Mouse (Mus musculus): Measurements from ENCODE around the gene Zfp14. TPM values are rescaled to one million over a fixed set of nuclear protein-coding genes. Genes with fewer than 3 reads are reported as not detected.

The Zfp14 gene
- polyA plus RNA-seq, 1 experiment from 2014 or later: 13.7 TPM

DNA sequence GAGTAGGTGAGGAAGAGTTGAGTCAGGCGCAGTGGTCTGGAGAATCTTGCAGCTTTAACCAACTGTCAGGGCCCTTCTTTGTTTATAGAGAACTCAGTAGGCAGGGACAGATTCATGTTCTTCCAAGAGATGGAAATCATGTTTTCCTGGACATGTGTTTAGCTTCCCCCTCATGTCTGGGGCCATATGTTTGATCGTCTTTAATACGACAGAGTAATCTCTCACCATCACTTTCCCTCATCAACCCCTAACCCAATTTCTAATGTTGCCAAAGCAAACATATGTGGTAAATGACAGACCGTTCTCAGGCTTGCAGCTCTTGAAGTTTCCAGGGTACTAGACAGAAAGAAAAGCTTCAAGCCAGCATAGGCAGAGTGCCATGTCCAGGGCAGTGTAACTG is 3.1 kb downstream of the Zfp14 start:
- no peak overlapping the region for H3K27ac ChIP-seq (ENCODE audit: low read depth, low read length)
- peaks cover 4% of the 10 kb centered on the region for H3K4me1 ChIP-seq (ENCODE audit: control insufficient read depth, insufficient read depth, low read length)
- no peak overlapping the region for H3K9ac ChIP-seq (replicated peaks; ENCODE audit: low read depth, low read length)
- no peaks in the 10 kb centered on the region for H3K27me3 ChIP-seq (ENCODE audit: control insufficient read depth, insufficient read depth, low read length)
- peaks cover 3% of the 10 kb centered on the region; the same call in 1 of the 2 replicates for H3K36me3 ChIP-seq (ENCODE audit: control insufficient read depth, insufficient read depth, low read length)
- H3K4me3 ChIP-seq (ENCODE audit: low read depth, low read length): no peak overlapping the region
- no peak overlapping the region for H3K4me2 ChIP-seq (ENCODE audit: low read depth, low read length)
- no peak for ATAC-seq (ENCODE audit: low read depth)
- WGBS: 94% methylated on average over 4 of the region's 4 CpGs
- H3K9me3 ChIP-seq (ENCODE audit: control insufficient read depth, low read length): no peaks in the 10 kb centered on the region

DNA sequence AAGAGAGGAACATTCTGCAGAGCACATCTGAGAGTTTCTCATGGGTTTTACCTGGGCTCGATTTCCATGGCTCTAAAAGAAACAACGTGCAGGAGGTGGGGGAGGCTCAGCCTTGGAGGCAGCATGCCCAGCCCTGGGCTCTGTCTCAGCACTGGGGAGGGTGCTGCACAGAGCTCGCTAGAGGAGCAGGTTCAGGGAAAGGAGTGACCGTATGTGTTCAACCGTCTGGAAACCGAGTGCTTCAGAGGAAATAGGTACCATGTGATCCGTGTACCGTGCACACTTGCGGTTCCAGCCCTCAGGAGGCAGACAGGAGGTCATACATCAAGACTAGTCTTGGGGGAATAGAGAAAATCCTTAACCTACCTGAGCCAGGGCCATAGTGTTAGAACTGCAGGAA is 6.8 kb downstream of the Zfp14 start:
- Histone ChIP-seq H3K27me3 (ENCODE audit: control insufficient read depth, insufficient read depth, low read length) (no peaks in the 10 kb centered on the region), H3K4me1 (ENCODE audit: control insufficient read depth, insufficient read depth, low read length) (no peaks in the 10 kb centered on the region), H3K4me3 (ENCODE audit: low read depth, low read length) (no peak overlapping the region), H3K36me3 (ENCODE audit: control insufficient read depth, insufficient read depth, low read length) (peaks cover 5% of the 10 kb centered on the region; the same call in 1 of the 2 replicates), H3K27ac (ENCODE audit: low read depth, low read length) (no peak overlapping the region), H3K9ac (replicated peaks; ENCODE audit: low read depth, low read length) (no peak overlapping the region), H3K4me2 (ENCODE audit: low read depth, low read length) (no peak overlapping the region), H3K9me3 (ENCODE audit: control insufficient read depth, low read length) (no peaks in the 10 kb centered on the region)
- 64% methylated on average over 9 of the region's 9 CpGs for WGBS
- ATAC-seq (ENCODE audit: low read depth): no peak

DNA sequence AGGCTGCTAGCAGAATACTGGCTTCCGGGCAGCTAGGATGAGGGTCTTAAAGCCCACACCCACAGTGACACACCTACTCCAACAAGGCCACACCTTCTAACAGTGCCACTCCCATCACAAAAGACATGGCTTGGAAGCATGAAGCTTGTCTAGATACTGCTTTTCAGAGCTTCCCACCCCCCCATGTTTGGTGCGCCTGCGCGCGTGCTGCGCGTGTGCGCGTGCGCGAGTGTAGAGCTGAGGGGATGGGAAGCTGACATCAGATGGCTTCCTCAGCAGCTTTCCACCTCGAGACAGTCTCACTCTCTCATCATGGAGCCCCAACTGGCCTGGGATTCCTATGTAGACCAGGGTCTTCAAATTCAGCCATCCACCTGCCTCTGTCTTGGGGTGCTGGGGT is 16.8 kb downstream of the Zfp14 start:
- Histone ChIP-seq H3K9ac (replicated peaks; ENCODE audit: low read depth, low read length) (no peak overlapping the region), H3K9me3 (ENCODE audit: control insufficient read depth, low read length) (no peaks in the 10 kb centered on the region), H3K4me1 (ENCODE audit: control insufficient read depth, insufficient read depth, low read length) (no peaks in the 10 kb centered on the region), H3K27ac (ENCODE audit: low read depth, low read length) (no peak overlapping the region), H3K4me3 (ENCODE audit: low read depth, low read length) (no peak overlapping the region), H3K27me3 (ENCODE audit: control insufficient read depth, insufficient read depth, low read length) (no peaks in the 10 kb centered on the region), H3K4me2 (ENCODE audit: low read depth, low read length) (no peak overlapping the region), H3K36me3 (ENCODE audit: control insufficient read depth, insufficient read depth, low read length) (peaks cover 26% of the 10 kb centered on the region)
- WGBS: 94% methylated on average over 12 of the region's 12 CpGs
- no peak for ATAC-seq (ENCODE audit: low read depth)

DNA sequence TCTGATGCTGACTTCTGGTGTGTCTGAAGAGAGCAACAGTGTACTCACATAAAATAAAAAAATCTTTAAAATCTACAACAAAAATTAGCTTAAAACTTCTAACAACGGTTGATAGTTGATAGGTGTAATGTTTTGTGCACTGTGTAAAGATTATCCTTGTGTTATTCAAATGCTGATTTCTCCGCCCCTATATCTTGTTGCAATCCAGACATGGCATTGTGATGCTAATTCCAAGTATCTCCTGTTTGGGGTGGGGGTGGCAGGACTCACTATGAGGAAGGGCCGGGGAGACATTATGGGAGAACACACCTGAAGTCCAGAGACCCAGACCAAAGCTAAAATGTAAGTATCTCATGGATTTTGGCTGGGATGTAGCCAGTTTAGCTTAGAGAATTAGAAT is 19.8 kb downstream of the Zfp14 start:
- peaks cover 6% of the 10 kb centered on the region; the same call in 1 of the 2 replicates for H3K36me3 ChIP-seq (ENCODE audit: control insufficient read depth, insufficient read depth, low read length)
- no peaks in the 10 kb centered on the region for H3K4me1 ChIP-seq (ENCODE audit: control insufficient read depth, insufficient read depth, low read length)
- no peak overlapping the region for H3K9ac ChIP-seq (replicated peaks; ENCODE audit: low read depth, low read length)
- no peak overlapping the region for H3K4me2 ChIP-seq (ENCODE audit: low read depth, low read length)
- H3K9me3 ChIP-seq (ENCODE audit: control insufficient read depth, low read length): no peaks in the 10 kb centered on the region
- WGBS: 80% methylated on average over 3 of the region's 3 CpGs
- ATAC-seq (ENCODE audit: low read depth): no peak
- no peak overlapping the region for H3K27ac ChIP-seq (ENCODE audit: low read depth, low read length)
- no peaks in the 10 kb centered on the region for H3K27me3 ChIP-seq (ENCODE audit: control insufficient read depth, insufficient read depth, low read length)
- H3K4me3 ChIP-seq (ENCODE audit: low read depth, low read length): no peak overlapping the region

DNA sequence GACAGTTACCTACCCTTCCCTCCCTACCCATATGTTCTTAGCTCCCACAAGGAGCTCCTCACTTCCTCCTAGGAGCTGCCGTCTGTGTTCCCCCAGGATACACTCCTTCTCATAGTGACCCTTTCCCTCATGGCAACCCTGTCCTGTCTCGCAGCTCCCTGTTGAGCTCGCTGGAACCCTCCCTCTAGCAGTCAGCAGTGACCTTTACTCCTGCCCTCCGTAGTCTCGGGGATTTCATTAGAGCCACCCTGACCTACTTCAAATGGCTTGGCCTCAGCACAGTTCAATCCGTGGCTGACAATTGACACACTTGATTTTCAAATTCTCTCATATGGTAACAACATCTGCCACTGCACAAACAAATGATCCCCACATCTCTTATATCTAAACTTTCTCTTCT is 20.5 kb downstream of the Zfp14 start:
- Histone ChIP-seq H3K27me3 (ENCODE audit: control insufficient read depth, insufficient read depth, low read length) (no peaks in the 10 kb centered on the region), H3K9me3 (ENCODE audit: control insufficient read depth, low read length) (no peaks in the 10 kb centered on the region), H3K4me3 (ENCODE audit: low read depth, low read length) (no peak overlapping the region), H3K9ac (replicated peaks; ENCODE audit: low read depth, low read length) (no peak overlapping the region), H3K4me1 (ENCODE audit: control insufficient read depth, insufficient read depth, low read length) (no peaks in the 10 kb centered on the region), H3K27ac (ENCODE audit: low read depth, low read length) (no peak overlapping the region), H3K36me3 (ENCODE audit: control insufficient read depth, insufficient read depth, low read length) (peaks cover 5% of the 10 kb centered on the region; the same call in 1 of the 2 replicates), H3K4me2 (ENCODE audit: low read depth, low read length) (no peak overlapping the region)
- 44% methylated on average over 6 of the region's 6 CpGs for WGBS
- ATAC-seq (ENCODE audit: low read depth): no peak

DNA sequence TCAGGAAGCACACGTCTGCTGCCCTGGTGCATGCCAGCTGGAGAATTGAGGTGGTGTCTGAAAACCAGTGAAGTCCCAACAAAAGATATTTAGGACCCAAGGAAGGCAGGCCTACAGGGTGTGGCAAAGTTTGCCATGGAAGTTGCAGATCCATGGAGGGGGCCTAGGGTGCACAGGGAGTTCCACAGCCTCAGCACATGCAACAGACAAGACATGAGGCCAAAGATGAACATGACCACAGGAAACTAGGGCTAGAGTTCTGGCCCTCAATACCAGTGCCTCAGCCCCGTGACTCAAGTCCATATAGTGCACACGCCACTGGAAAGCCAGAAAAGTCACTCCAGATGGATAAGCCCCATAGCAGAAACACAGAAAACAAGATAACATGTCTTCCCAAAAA is 22.6 kb downstream of the Zfp14 start:
- WGBS: 92% methylated on average over 3 of the region's 3 CpGs
- H3K27me3 ChIP-seq (ENCODE audit: control insufficient read depth, insufficient read depth, low read length): no peaks in the 10 kb centered on the region
- H3K4me2 ChIP-seq (ENCODE audit: low read depth, low read length): no peak overlapping the region
- no peaks in the 10 kb centered on the region for H3K9me3 ChIP-seq (ENCODE audit: control insufficient read depth, low read length)
- no peak overlapping the region for H3K27ac ChIP-seq (ENCODE audit: low read depth, low read length)
- peaks cover 12% of the 10 kb centered on the region for H3K36me3 ChIP-seq (ENCODE audit: control insufficient read depth, insufficient read depth, low read length)
- no peak overlapping the region for H3K9ac ChIP-seq (replicated peaks; ENCODE audit: low read depth, low read length)
- H3K4me3 ChIP-seq (ENCODE audit: low read depth, low read length): no peak overlapping the region
- no peak for ATAC-seq (ENCODE audit: low read depth)
- no peaks in the 10 kb centered on the region for H3K4me1 ChIP-seq (ENCODE audit: control insufficient read depth, insufficient read depth, low read length)

DNA sequence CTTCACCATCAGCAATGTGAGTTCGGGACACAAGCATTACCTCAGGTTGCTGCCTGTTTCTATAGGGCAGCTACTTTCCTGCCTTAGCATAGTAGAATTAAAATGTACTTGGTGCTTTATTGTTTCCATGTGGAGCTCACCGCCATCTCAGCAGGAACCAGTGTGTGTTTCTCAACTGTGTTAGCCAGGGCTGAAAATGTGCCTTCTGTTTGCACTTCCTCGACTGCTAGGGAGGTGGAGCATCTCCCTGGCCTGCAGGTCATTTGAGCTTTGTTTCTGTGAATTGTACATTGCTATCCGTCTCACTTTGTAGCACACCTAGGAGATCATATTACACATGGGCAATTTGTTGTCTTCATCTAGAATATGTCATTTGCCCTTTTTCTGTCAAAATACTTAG is 23.8 kb downstream of the Zfp14 start:
- Histone ChIP-seq H3K4me3 (ENCODE audit: low read depth, low read length) (no peak overlapping the region), H3K9ac (replicated peaks; ENCODE audit: low read depth, low read length) (no peak overlapping the region), H3K4me1 (ENCODE audit: control insufficient read depth, insufficient read depth, low read length) (no peaks in the 10 kb centered on the region), H3K4me2 (ENCODE audit: low read depth, low read length) (no peak overlapping the region), H3K36me3 (ENCODE audit: control insufficient read depth, insufficient read depth, low read length) (peaks cover 24% of the 10 kb centered on the region), H3K27me3 (ENCODE audit: control insufficient read depth, insufficient read depth, low read length) (no peaks in the 10 kb centered on the region), H3K9me3 (ENCODE audit: control insufficient read depth, low read length) (no peaks in the 10 kb centered on the region), H3K27ac (ENCODE audit: low read depth, low read length) (no peak overlapping the region)
- whole genome bisulfite sequencing: 77% methylated on average over 4 of the region's 4 CpGs
- no peak for ATAC-seq (ENCODE audit: low read depth)

DNA sequence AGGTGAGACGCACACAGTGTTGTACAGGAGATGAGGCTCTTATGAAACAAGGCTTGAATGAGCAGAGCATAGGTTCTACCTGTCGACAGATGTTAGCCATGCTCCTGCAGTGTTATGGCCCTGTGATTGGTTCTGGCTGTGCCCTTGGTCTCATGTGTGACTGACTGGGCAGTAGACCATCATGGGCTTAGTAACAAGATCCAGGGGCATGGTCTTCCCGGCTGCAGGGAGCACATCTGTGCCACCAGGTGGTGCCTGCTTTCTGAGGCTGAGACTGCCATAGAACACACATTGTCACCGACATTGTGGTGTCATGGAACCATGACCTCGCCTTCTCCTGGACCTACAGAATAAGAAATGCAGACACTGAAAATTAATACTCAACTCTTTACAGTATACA is 25.8 kb downstream of the Zfp14 start:
- Histone ChIP-seq H3K27ac (ENCODE audit: low read depth, low read length) (no peak overlapping the region), H3K9me3 (ENCODE audit: control insufficient read depth, low read length) (no peaks in the 10 kb centered on the region), H3K4me3 (ENCODE audit: low read depth, low read length) (no peak overlapping the region), H3K4me1 (ENCODE audit: control insufficient read depth, insufficient read depth, low read length) (no peaks in the 10 kb centered on the region), H3K9ac (replicated peaks; ENCODE audit: low read depth, low read length) (no peak overlapping the region), H3K4me2 (ENCODE audit: low read depth, low read length) (no peak overlapping the region), H3K36me3 (ENCODE audit: control insufficient read depth, insufficient read depth, low read length) (peaks cover 28% of the 10 kb centered on the region), H3K27me3 (ENCODE audit: control insufficient read depth, insufficient read depth, low read length) (no peaks in the 10 kb centered on the region)
- ATAC-seq (ENCODE audit: low read depth): no peak
- WGBS: 80% methylated on average over 5 of the region's 5 CpGs

DNA sequence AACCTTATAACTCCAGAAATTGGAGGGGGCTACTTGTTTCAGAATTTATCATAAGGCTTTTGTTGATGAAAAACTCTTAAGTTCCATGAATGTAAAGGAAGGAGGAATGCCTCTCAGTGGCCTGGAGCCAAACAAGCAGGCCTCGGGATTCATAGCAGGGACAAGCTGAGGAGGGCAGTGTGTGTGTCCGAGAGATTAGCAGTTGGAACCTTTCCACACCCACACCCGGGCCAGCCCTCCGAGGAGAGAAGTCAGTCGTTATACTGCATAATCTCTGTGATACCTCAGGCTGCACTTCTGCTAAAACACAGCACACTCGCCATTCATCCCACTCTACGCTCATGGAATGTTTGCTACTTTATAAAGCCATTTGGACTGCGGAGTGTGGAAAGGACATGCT is 27.4 kb downstream of the Zfp14 start:
- Histone ChIP-seq H3K4me1 (ENCODE audit: control insufficient read depth, insufficient read depth, low read length) (no peaks in the 10 kb centered on the region), H3K9me3 (ENCODE audit: control insufficient read depth, low read length) (no peaks in the 10 kb centered on the region), H3K4me2 (ENCODE audit: low read depth, low read length) (no peak overlapping the region), H3K27me3 (ENCODE audit: control insufficient read depth, insufficient read depth, low read length) (no peaks in the 10 kb centered on the region), H3K36me3 (ENCODE audit: control insufficient read depth, insufficient read depth, low read length) (peaks cover 33% of the 10 kb centered on the region), H3K4me3 (ENCODE audit: low read depth, low read length) (no peak overlapping the region), H3K27ac (ENCODE audit: low read depth, low read length) (no peak overlapping the region), H3K9ac (replicated peaks; ENCODE audit: low read depth, low read length) (no peak overlapping the region)
- WGBS: 95% methylated on average over 8 of the region's 8 CpGs
- no peak for ATAC-seq (ENCODE audit: low read depth)

DNA sequence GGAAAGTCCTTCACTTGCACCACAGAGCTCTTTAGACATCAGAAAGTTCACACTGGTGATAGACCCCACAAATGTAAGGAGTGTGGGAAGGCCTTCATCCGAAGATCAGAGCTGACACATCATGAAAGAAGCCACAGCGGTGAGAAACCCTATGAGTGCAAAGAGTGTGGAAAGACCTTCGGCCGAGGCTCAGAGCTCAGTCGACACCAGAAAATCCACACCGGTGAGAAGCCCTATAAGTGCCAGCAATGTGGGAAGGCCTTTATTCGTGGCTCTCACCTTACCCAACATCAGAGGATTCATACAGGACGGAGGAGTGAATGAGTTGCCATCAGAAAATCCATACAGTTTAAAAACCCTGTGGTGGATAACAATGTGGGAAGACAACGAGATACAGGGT is 27.9 kb downstream of the Zfp14 start:
- ATAC-seq (ENCODE audit: low read depth): no peak
- Histone ChIP-seq H3K27me3 (ENCODE audit: control insufficient read depth, insufficient read depth, low read length) (no peaks in the 10 kb centered on the region), H3K9me3 (ENCODE audit: control insufficient read depth, low read length) (no peaks in the 10 kb centered on the region), H3K4me3 (ENCODE audit: low read depth, low read length) (no peak overlapping the region), H3K36me3 (ENCODE audit: control insufficient read depth, insufficient read depth, low read length) (peaks cover 36% of the 10 kb centered on the region), H3K4me1 (ENCODE audit: control insufficient read depth, insufficient read depth, low read length) (no peaks in the 10 kb centered on the region), H3K9ac (replicated peaks; ENCODE audit: low read depth, low read length) (no peak overlapping the region), H3K27ac (ENCODE audit: low read depth, low read length) (no peak overlapping the region), H3K4me2 (ENCODE audit: low read depth, low read length) (no peak overlapping the region)
- WGBS: 96% methylated on average over 9 of the region's 9 CpGs

Data from neural tube, embryonic 14.5 days (tissue).